Mouse (Mus musculus): ENCODE results near the gene Prrt1. TPM values are rescaled to one million over a fixed set of nuclear protein-coding genes. Genes with fewer than 3 reads are reported as not detected.

Prrt1 gene
- total and polyA plus RNA-seq, 3 experiments = not detected

- no peak for TF ChIP-seq PAX5 (IDR thresholded peaks at IDR 0.05; ENCODE audit: low read length)
- TF ChIP-seq MAZ (IDR thresholded peaks at IDR 0.05; ENCODE audit: low read depth, low read length) = no peak
- no peak for TF ChIP-seq ZMIZ1 (IDR thresholded peaks at IDR 0.05; ENCODE audit: low read depth, low read length)
- no peak for TF ChIP-seq HCFC1 (IDR thresholded peaks at IDR 0.05; ENCODE audit: low read depth, low read length)
- TF ChIP-seq POLR2A (IDR thresholded peaks at IDR 0.05; ENCODE audit: low read depth, low read length) = no peak
- TF ChIP-seq ZC3H11A (IDR thresholded peaks at IDR 0.05; ENCODE audit: low read depth, low read length) = no peak
- no peak for TF ChIP-seq NRF1 (IDR thresholded peaks at IDR 0.05; ENCODE audit: low read depth, low read length)
- TF ChIP-seq TCF12 (IDR thresholded peaks at IDR 0.05; ENCODE audit: low read depth, low read length) = no peak
- TF ChIP-seq ZKSCAN1 (IDR thresholded peaks at IDR 0.05; ENCODE audit: borderline replicate concordance, low read depth, low read length) = no peak
- no peak for TF ChIP-seq CHD1 (IDR thresholded peaks at IDR 0.05; ENCODE audit: low read depth, low read length)
- no peak for TF ChIP-seq E2F4 (IDR thresholded peaks at IDR 0.05; ENCODE audit: insufficient replicate concordance, low read depth, low read length)
- no peak for TF ChIP-seq MEF2A (IDR thresholded peaks at IDR 0.05; ENCODE audit: borderline replicate concordance, low read depth, low read length)
- TF ChIP-seq USF1 (IDR thresholded peaks at IDR 0.05; ENCODE audit: low read depth, low read length) = no peak
- TF ChIP-seq POLR2AphosphoS2 (IDR thresholded peaks at IDR 0.05; ENCODE audit: low read depth, low read length) = no peak
- no peak for TF ChIP-seq RAD21 (IDR thresholded peaks at IDR 0.05; ENCODE audit: low read depth, low read length)
- no peak for TF ChIP-seq MAX (IDR thresholded peaks at IDR 0.05; ENCODE audit: low read length)
- no peak for TF ChIP-seq TBP (conservative IDR thresholded peaks at IDR 0.05; ENCODE audit: low read depth, low read length)
- TF ChIP-seq JUN (IDR thresholded peaks at IDR 0.05; ENCODE audit: insufficient read depth, low read depth, low read length) = no peak
- TF ChIP-seq MAFK (IDR thresholded peaks at IDR 0.05; ENCODE audit: insufficient replicate concordance, low read length) = no peak
- Histone ChIP-seq H3K9me3 (replicated peaks; ENCODE audit: low read length) (no peaks in the 10 kb centered on the region), H3K4me2 (ENCODE audit: insufficient read depth, low read depth, poor library complexity, severe bottlenecking) (no peak overlapping the region), H3K27me3 (replicated peaks) (peaks cover 8% of the 10 kb centered on the region), H3K4me1 (ENCODE audit: control insufficient read depth in 1 of 2, insufficient read depth in 2 of 2) (peaks cover 0 to 12% of the 10 kb centered on the region in 2 experiments; a peak in 2 of 4 replicates), H3K79me2 (replicated peaks; ENCODE audit: control insufficient read depth, extremely low read depth, insufficient read depth, poor library complexity, severe bottlenecking) (no peaks in the 10 kb centered on the region; the same call in 1 of the 2 replicates), H3K4me3 (replicated peaks in 1 of 3; ENCODE audit: low read depth in 2 of 3, low read length in 2 of 3, poor library complexity in 1 of 3) (no peak overlapping the region), H3K9ac (ENCODE audit: insufficient read depth, low read depth) (no peak overlapping the region), H3K27ac (ENCODE audit: insufficient read depth, low read depth) (no peak overlapping the region), H3K36me3 (replicated peaks in 1 of 2; ENCODE audit: control insufficient read depth in 1 of 2, insufficient read depth in 1 of 2, low read length in 1 of 2) (no peaks in the 10 kb centered on the region)
- dilution Hi-C loops (cut with MboI; ENCODE audit: extremely low pct_ligation_motif_present, extremely low pct_unique_long_range_greater_than_20kb, low sequenced_read_pairs) (no loop called here), in situ Hi-C loops (cut with MboI; ENCODE audit: low pct_ligation_motif_present, low pct_unique_long_range_greater_than_20kb, low sequenced_read_pairs) (no loop called here)
- no peak for DNase-seq (ENCODE audit: extremely low read depth)
Measured at GRCm38 (mm10) chr17:34583397-34583796, 45.9 kb upstream of the Prrt1 start.

DNA sequence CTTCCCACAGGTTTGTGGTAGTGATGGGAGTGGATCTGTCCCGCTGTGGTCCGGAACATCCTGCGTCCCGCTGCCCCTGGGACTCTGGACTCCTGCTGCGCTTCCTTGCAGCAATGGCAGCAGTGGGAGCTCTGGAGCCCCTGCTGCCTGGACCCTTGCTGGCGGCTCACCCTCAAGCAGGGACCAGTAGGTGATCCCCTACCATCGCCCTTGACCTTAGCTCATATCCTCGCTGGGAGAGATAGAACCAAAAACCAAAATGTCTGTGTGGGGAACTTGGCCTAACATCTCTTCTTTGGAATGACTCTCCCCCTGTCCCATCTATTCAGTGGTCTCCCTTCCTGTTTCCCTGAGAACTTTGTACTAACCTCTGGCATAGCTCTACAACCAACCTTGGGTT, 45.5 kb upstream of the Prrt1 start:
- Histone ChIP-seq H3K4me2 (ENCODE audit: insufficient read depth, low read depth, poor library complexity, severe bottlenecking) (no peak overlapping the region), H3K79me2 (replicated peaks; ENCODE audit: control insufficient read depth, extremely low read depth, insufficient read depth, poor library complexity, severe bottlenecking) (no peaks in the 10 kb centered on the region; the same call in 1 of the 2 replicates), H3K4me1 (ENCODE audit: control insufficient read depth in 1 of 2, insufficient read depth in 2 of 2) (peaks cover 0 to 14% of the 10 kb centered on the region in 2 experiments; a peak in 2 of 4 replicates), H3K4me3 (replicated peaks in 1 of 3; ENCODE audit: low read depth in 2 of 3, low read length in 2 of 3, poor library complexity in 1 of 3) (no peak overlapping the region), H3K36me3 (replicated peaks in 1 of 2; ENCODE audit: control insufficient read depth in 1 of 2, insufficient read depth in 1 of 2, low read length in 1 of 2) (no peaks in the 10 kb centered on the region), H3K27me3 (replicated peaks) (peaks cover 8% of the 10 kb centered on the region), H3K9ac (ENCODE audit: insufficient read depth, low read depth) (no peak overlapping the region), H3K27ac (ENCODE audit: insufficient read depth, low read depth) (no peak overlapping the region), H3K9me3 (replicated peaks; ENCODE audit: low read length) (no peaks in the 10 kb centered on the region)
- dilution Hi-C loops (cut with MboI; ENCODE audit: extremely low pct_ligation_motif_present, extremely low pct_unique_long_range_greater_than_20kb, low sequenced_read_pairs) = no loop called here
- in situ Hi-C loops (cut with MboI; ENCODE audit: low pct_ligation_motif_present, low pct_unique_long_range_greater_than_20kb, low sequenced_read_pairs) = no loop called here
- no peak for TF ChIP-seq JUND (conservative IDR thresholded peaks at IDR 0.05; ENCODE audit: low read depth, low read length)
- no peak for TF ChIP-seq USF1 (IDR thresholded peaks at IDR 0.05; ENCODE audit: low read depth, low read length)
- no peak for TF ChIP-seq MAX (IDR thresholded peaks at IDR 0.05; ENCODE audit: low read length)
- no peak for TF ChIP-seq ZMIZ1 (IDR thresholded peaks at IDR 0.05; ENCODE audit: low read depth, low read length)
- TF ChIP-seq MEF2A (IDR thresholded peaks at IDR 0.05; ENCODE audit: borderline replicate concordance, low read depth, low read length) = no peak
- TF ChIP-seq ZC3H11A (IDR thresholded peaks at IDR 0.05; ENCODE audit: low read depth, low read length) = no peak
- no peak for TF ChIP-seq TCF12 (IDR thresholded peaks at IDR 0.05; ENCODE audit: low read depth, low read length)
- TF ChIP-seq NELFE (IDR thresholded peaks at IDR 0.05; ENCODE audit: low read depth, low read length) = no peak
- TF ChIP-seq CTCF (conservative IDR thresholded peaks at IDR 0.05 in 1 of 2, IDR thresholded peaks at IDR 0.05 in 1 of 2; ENCODE audit: low read depth in 2 of 2, low read length in 2 of 2) = no peak
- TF ChIP-seq ELF1 (IDR thresholded peaks at IDR 0.05; ENCODE audit: low read depth, low read length) = no peak
- TF ChIP-seq HCFC1 (IDR thresholded peaks at IDR 0.05; ENCODE audit: low read depth, low read length) = no peak
- no peak for TF ChIP-seq KAT2A (IDR thresholded peaks at IDR 0.05; ENCODE audit: insufficient replicate concordance, low read length)
- TF ChIP-seq MXI1 (IDR thresholded peaks at IDR 0.05; ENCODE audit: low read depth, low read length) = no peak
- TF ChIP-seq RCOR1 (conservative IDR thresholded peaks at IDR 0.05; ENCODE audit: low read depth, low read length) = no peak
- no peak for TF ChIP-seq RAD21 (IDR thresholded peaks at IDR 0.05; ENCODE audit: low read depth, low read length)
- DNase-seq (ENCODE audit: extremely low read depth) = no peak
